Mouse (Mus musculus) CH12.LX (cell line): ENCODE results near the gene Cpsf4. TPM values are rescaled to one million over a fixed set of nuclear protein-coding genes. Genes with fewer than 3 reads are reported as not detected.

Experiments used
- DNase-seq: peaks from one replicate; pipeline ENCODE4 v3.0.0-alpha.2; 2013; ENCODE audit errors: extremely low read depth
- H3K27ac ChIP-seq: 2 replicates; pipeline ENCODE4 v1.5.1; 2012; ENCODE audit warnings: low read depth, mild to moderate bottlenecking, control low read depth, moderate library complexity; ENCODE audit not compliant: insufficient read depth
- H3K27me3 ChIP-seq: replicated peaks from 2 replicates; pipeline ENCODE3; 2012; ENCODE audit warnings: inconsistent platforms
- H3K36me3 ChIP-seq, 2 experiments: replicated peaks in 1 of 2; 2 replicates each; pipeline versions ENCODE3 to v1.6.1; 2012; ENCODE audit warnings: inconsistent platforms in 1 of 2, low read length in 1 of 2, mild to moderate bottlenecking in 1 of 2, mixed read lengths in 1 of 2, moderate library complexity in 1 of 2; ENCODE audit not compliant: control insufficient read depth in 1 of 2, insufficient read depth in 1 of 2
- H3K4me1 ChIP-seq, 2 experiments: 2 replicates each; pipeline ENCODE4 v1.6.1; 2012; ENCODE audit warnings: inconsistent platforms in 1 of 2, moderate library complexity in 1 of 2; ENCODE audit not compliant: insufficient read depth in 2 of 2, control insufficient read depth in 1 of 2
- H3K4me2 ChIP-seq: 2 replicates; pipeline ENCODE4 v1.6.1; 2012; ENCODE audit warnings: low read depth, mild to moderate bottlenecking, control low read depth; ENCODE audit not compliant: poor library complexity, insufficient read depth, severe bottlenecking
- H3K4me3 ChIP-seq, 3 experiments: fragments of 150-350 bp in 1 of 3; sonication (generic) in 1 of 3; replicated peaks in 1 of 3; 2 replicates each; pipeline versions ENCODE3 to v1.5.1; 2011 to 2012; ENCODE audit warnings: low read depth in 2 of 3, low read length in 2 of 3, mild to moderate bottlenecking in 2 of 3, moderate library complexity in 2 of 3, control low read depth in 1 of 3, improper control_type of control experiment in 1 of 3, inconsistent platforms in 1 of 3, mixed read lengths in 1 of 3; ENCODE audit not compliant: poor library complexity in 1 of 3
- H3K79me2 ChIP-seq: replicated peaks from 2 replicates; pipeline ENCODE4 v1.6.1; 2012; ENCODE audit warnings: mild to moderate bottlenecking, moderate library complexity; ENCODE audit not compliant: control insufficient read depth, poor library complexity, insufficient read depth, severe bottlenecking; ENCODE audit errors: extremely low read depth
- H3K9ac ChIP-seq: 2 replicates; pipeline ENCODE4 v1.6.1; 2012; ENCODE audit warnings: low read depth, mild to moderate bottlenecking, control low read depth, moderate library complexity; ENCODE audit not compliant: insufficient read depth
- H3K9me3 ChIP-seq: replicated peaks from 2 replicates; pipeline ENCODE3; 2012; ENCODE audit warnings: low read length, inconsistent platforms, mixed read lengths
- BHLHE40 ChIP-seq: IDR thresholded peaks from 2 replicates; pipeline ENCODE4 v1.6.1; 2011; ENCODE audit warnings: mild to moderate bottlenecking, low read depth, low read length, improper control_type of control experiment
- CHD2 ChIP-seq: IDR thresholded peaks from 2 replicates; pipeline ENCODE4 v1.6.1; 2011; ENCODE audit warnings: low read length, improper control_type of control experiment
- CTCF ChIP-seq, 2 experiments: IDR thresholded peaks in 1 of 2; conservative IDR thresholded peaks in 1 of 2; 2 replicates each; pipeline ENCODE4 v1.5.1; 2011 to 2012; ENCODE audit warnings: low read depth in 2 of 2, low read length in 2 of 2, improper control_type of control experiment in 1 of 2, inconsistent platforms in 1 of 2, mild to moderate bottlenecking in 1 of 2, moderate library complexity in 1 of 2
- E2F4 ChIP-seq: IDR thresholded peaks from 2 replicates; pipeline ENCODE4 v1.6.1; 2011; ENCODE audit warnings: low read depth, low read length, improper control_type of control experiment; ENCODE audit not compliant: insufficient replicate concordance
- ELF1 ChIP-seq: IDR thresholded peaks from 2 replicates; pipeline ENCODE4 v1.6.1; 2014; ENCODE audit warnings: low read depth, mild to moderate bottlenecking, inconsistent platforms, low read length, improper control_type of control experiment
- ETS1 ChIP-seq: conservative IDR thresholded peaks from 2 replicates; pipeline ENCODE4 v1.6.1; 2012; ENCODE audit warnings: low read depth, mild to moderate bottlenecking, inconsistent platforms, low read length, improper control_type of control experiment, moderate library complexity
- HCFC1 ChIP-seq: IDR thresholded peaks from 2 replicates; pipeline ENCODE4 v1.6.1; 2012; ENCODE audit warnings: low read depth, mild to moderate bottlenecking, inconsistent platforms, low read length, improper control_type of control experiment
- IRF4 ChIP-seq: IDR thresholded peaks from 2 replicates; pipeline ENCODE4 v1.6.1; 2014; ENCODE audit warnings: low read depth, mild to moderate bottlenecking, inconsistent platforms, low read length, improper control_type of control experiment
- KAT2A ChIP-seq: IDR thresholded peaks from 2 replicates; pipeline ENCODE4 v1.6.1; 2012; ENCODE audit warnings: low read length, improper control_type of control experiment, inconsistent platforms; ENCODE audit not compliant: insufficient replicate concordance
- MAX ChIP-seq: IDR thresholded peaks from 2 replicates; pipeline ENCODE4 v1.6.1; 2011; ENCODE audit warnings: low read length, improper control_type of control experiment
- MXI1 ChIP-seq: IDR thresholded peaks from 2 replicates; pipeline ENCODE4 v1.6.1; 2011; ENCODE audit warnings: mild to moderate bottlenecking, low read depth, low read length, improper control_type of control experiment
- MYC ChIP-seq: IDR thresholded peaks from 2 replicates; pipeline ENCODE4 v1.6.1; 2011; ENCODE audit warnings: low read depth, mild to moderate bottlenecking, improper control_type of control experiment, low read length
- NELFE ChIP-seq: IDR thresholded peaks from 2 replicates; pipeline ENCODE4 v1.6.1; 2011; ENCODE audit warnings: low read depth, low read length, improper control_type of control experiment
- NRF1 ChIP-seq: IDR thresholded peaks from 2 replicates; pipeline ENCODE4 v1.6.1; 2014; ENCODE audit warnings: low read depth, mild to moderate bottlenecking, inconsistent platforms, low read length, improper control_type of control experiment, moderate library complexity
- POLR2A ChIP-seq: IDR thresholded peaks from 2 replicates; pipeline ENCODE4 v1.6.1; 2011; ENCODE audit warnings: low read depth, mild to moderate bottlenecking, improper control_type of control experiment, low read length
- SIN3A ChIP-seq: IDR thresholded peaks from 2 replicates; pipeline ENCODE4 v1.6.1; 2012; ENCODE audit warnings: low read length, improper control_type of control experiment, inconsistent platforms
- TBP ChIP-seq: conservative IDR thresholded peaks from 2 replicates; pipeline ENCODE4 v1.6.1; 2011; ENCODE audit warnings: low read depth, low read length, improper control_type of control experiment
- TCF12 ChIP-seq: IDR thresholded peaks from 2 replicates; pipeline ENCODE4 v1.6.1; 2014; ENCODE audit warnings: low read depth, mild to moderate bottlenecking, inconsistent platforms, low read length, improper control_type of control experiment
- ZC3H11A ChIP-seq: IDR thresholded peaks from 2 replicates; pipeline ENCODE4 v1.6.1; 2012; ENCODE audit warnings: low read depth, mild to moderate bottlenecking, inconsistent platforms, low read length, improper control_type of control experiment
- ZMIZ1 ChIP-seq: IDR thresholded peaks from 2 replicates; pipeline ENCODE4 v1.6.1; 2012; ENCODE audit warnings: low read depth, mild to moderate bottlenecking, inconsistent platforms, low read length, improper control_type of control experiment
- ZNF384 ChIP-seq: IDR thresholded peaks from 2 replicates; pipeline ENCODE4 v1.6.1; 2012; ENCODE audit warnings: low read depth, low read length, improper control_type of control experiment, inconsistent platforms
- dilution Hi-C: fragments of 300-500 bp; cut with MboI; formaldehyde crosslinking; loops from 2 replicates; pipeline ENCODE4 v1.14.3; 2020; ENCODE audit warnings: low sequenced_read_pairs; ENCODE audit not compliant: extremely low pct_unique_long_range_greater_than_20kb, extremely low pct_ligation_motif_present
- in situ Hi-C: fragments of 300-500 bp; cut with MboI; formaldehyde crosslinking; loops from 3 replicates; pipeline ENCODE4 v1.14.3; 2019; ENCODE audit warnings: low sequenced_read_pairs, low pct_ligation_motif_present, low pct_unique_long_range_greater_than_20kb, mixed read lengths
- polyA plus RNA-seq: library from polyadenylated mRNA; unstranded; fragments of >175 nt; gene quantifications from 2 replicates; pipeline ENCODE4 v1.2.1, GENCODE M21; 2012; ENCODE audit warnings: low read depth; ENCODE audit not compliant: insufficient read length
- total RNA-seq, 2 experiments: library from RNA; depleted of rRNA; stranded (reverse); fragments of 300-350 nt in 1 of 2; fragments of >200 nt in 1 of 2; gene quantifications; 2 replicates each; pipeline ENCODE4 v1.2.3; 2012 to 2014

Cpsf4 gene
- total and polyA plus RNA-seq, 3 experiments = 56.3 to 70.7 (median 59.2) TPM

GRCm38 (mm10) chr5:145190875-145191798 lies 24.1 kb downstream of the Cpsf4 start:
- H3K36me3 ChIP-seq = peaks cover 35 to 58% of the 10 kb centered on the region in 2 experiments
- peak overlapping the region; percentile 78 for H3K9ac ChIP-seq
- no peaks in the 10 kb centered on the region for H3K9me3 ChIP-seq
- H3K4me1 ChIP-seq = peaks cover 9 to 26% of the 10 kb centered on the region in 2 experiments
- H3K4me2 ChIP-seq = peak overlapping the region; percentile 99
- no peaks in the 10 kb centered on the region for H3K27me3 ChIP-seq
- H3K27ac ChIP-seq = peak overlapping the region; percentile 18; the same call in 1 of the 2 replicates
- TF ChIP-seq MXI1 (peak; percentile 47; the same call in 1 of the 2 replicates), ZNF384 (no peak), ELF1 (peak; percentile 76), ZMIZ1 (peak; percentile 79), NELFE (peak; percentile 94), TBP (peak; percentile 90), TCF12 (peak; percentile 95), POLR2A (peak; percentile 97), NRF1 (peak; percentile 69), BHLHE40 (no peak), CTCF (conservative IDR thresholded peaks at IDR 0.05 in 1 of 2, IDR thresholded peaks at IDR 0.05 in 1 of 2; ENCODE audit: low read depth in 2 of 2, low read length in 2 of 2) (no peak), MYC (peak; percentile 67), HCFC1 (peak; percentile 79), SIN3A (peak; percentile 87), KAT2A (peak; percentile 70; the same call in 1 of the 2 replicates), CHD2 (0 out of 2 replicates have a peak, but pooled peaks have one; percentile 36), IRF4 (peak; percentile 46), ZC3H11A (no peak), E2F4 (peak; percentile 94), MAX (peak; percentile 22; the same call in 1 of the 2 replicates), ETS1 (no peak)
- dilution Hi-C loops (no loop called here), in situ Hi-C loops (no loop called here)
- peaks cover 49% of the 10 kb centered on the region for H3K79me2 ChIP-seq
- peak; percentile 88 for DNase-seq
- H3K4me3 ChIP-seq = peak overlapping the region; percentile 76 to 97 (median 84)
